Mouse (Mus musculus) liver, adult 2 months (tissue): ENCODE results near the gene Dnm3.

Experiments used
- CTCF ChIP-seq: fragments of 200-500 bp; IDR thresholded peaks from 2 replicates; pipeline ENCODE4 v1.5.1; 2011; ENCODE audit warnings: low read depth, low read length, control low read depth
- POLR2A ChIP-seq: fragments of 200-500 bp; IDR thresholded peaks from 2 replicates; pipeline ENCODE4 v1.6.1; 2011; ENCODE audit warnings: low read length, control low read depth; ENCODE audit not compliant: insufficient read depth; ENCODE audit errors: extremely low read depth

DNA sequence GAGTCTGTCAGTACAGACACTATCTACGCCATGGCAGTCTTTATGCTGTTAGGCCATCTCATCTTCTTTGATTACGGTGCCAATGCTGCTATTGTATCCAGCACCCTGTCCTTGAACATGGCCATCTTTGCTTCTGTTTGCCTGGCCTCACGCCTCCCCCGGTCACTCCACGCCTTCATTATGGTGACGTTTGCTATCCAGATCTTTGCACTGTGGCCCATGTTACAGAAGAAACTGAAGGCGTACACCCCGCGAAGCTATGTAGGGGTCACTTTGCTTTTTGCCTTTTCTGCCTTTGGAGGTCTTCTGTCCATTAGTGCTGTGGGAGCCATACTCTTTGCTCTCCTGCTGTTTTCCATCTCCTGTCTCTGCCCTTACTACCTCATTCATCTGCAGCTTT is 507.0 kb downstream of the Dnm3 start:
- no peak for TF ChIP-seq CTCF
- TF ChIP-seq POLR2A, result no peak
